Mouse (Mus musculus) CH12.LX (cell line): ENCODE data around the gene Tnfrsf12a. TPM values are rescaled to one million over a fixed set of nuclear protein-coding genes. Genes with fewer than 3 reads are reported as not detected.

Source experiments
- DNase-seq: peaks from one replicate; pipeline ENCODE4 v3.0.0-alpha.2; 2013; ENCODE audit errors: extremely low read depth
- H3K27ac ChIP-seq: 2 replicates; pipeline ENCODE4 v1.5.1; 2012; ENCODE audit warnings: low read depth, mild to moderate bottlenecking, control low read depth, moderate library complexity; ENCODE audit not compliant: insufficient read depth
- H3K27me3 ChIP-seq: replicated peaks from 2 replicates; pipeline ENCODE3; 2012; ENCODE audit warnings: inconsistent platforms
- H3K36me3 ChIP-seq, 2 experiments: replicated peaks in 1 of 2; 2 replicates each; pipeline versions ENCODE3 to v1.6.1; 2012; ENCODE audit warnings: inconsistent platforms in 1 of 2, low read length in 1 of 2, mild to moderate bottlenecking in 1 of 2, mixed read lengths in 1 of 2, moderate library complexity in 1 of 2; ENCODE audit not compliant: control insufficient read depth in 1 of 2, insufficient read depth in 1 of 2
- H3K4me1 ChIP-seq, 2 experiments: 2 replicates each; pipeline ENCODE4 v1.6.1; 2012; ENCODE audit warnings: inconsistent platforms in 1 of 2, moderate library complexity in 1 of 2; ENCODE audit not compliant: insufficient read depth in 2 of 2, control insufficient read depth in 1 of 2
- H3K4me2 ChIP-seq: 2 replicates; pipeline ENCODE4 v1.6.1; 2012; ENCODE audit warnings: low read depth, mild to moderate bottlenecking, control low read depth; ENCODE audit not compliant: poor library complexity, insufficient read depth, severe bottlenecking
- H3K4me3 ChIP-seq, 3 experiments: fragments of 150-350 bp in 1 of 3; sonication (generic) in 1 of 3; replicated peaks in 1 of 3; 2 replicates each; pipeline versions ENCODE3 to v1.5.1; 2011 to 2012; ENCODE audit warnings: low read depth in 2 of 3, low read length in 2 of 3, mild to moderate bottlenecking in 2 of 3, moderate library complexity in 2 of 3, control low read depth in 1 of 3, improper control_type of control experiment in 1 of 3, inconsistent platforms in 1 of 3, mixed read lengths in 1 of 3; ENCODE audit not compliant: poor library complexity in 1 of 3
- H3K79me2 ChIP-seq: replicated peaks from 2 replicates; pipeline ENCODE4 v1.6.1; 2012; ENCODE audit warnings: mild to moderate bottlenecking, moderate library complexity; ENCODE audit not compliant: control insufficient read depth, poor library complexity, insufficient read depth, severe bottlenecking; ENCODE audit errors: extremely low read depth
- H3K9ac ChIP-seq: 2 replicates; pipeline ENCODE4 v1.6.1; 2012; ENCODE audit warnings: low read depth, mild to moderate bottlenecking, control low read depth, moderate library complexity; ENCODE audit not compliant: insufficient read depth
- H3K9me3 ChIP-seq: replicated peaks from 2 replicates; pipeline ENCODE3; 2012; ENCODE audit warnings: low read length, inconsistent platforms, mixed read lengths
- BHLHE40 ChIP-seq: IDR thresholded peaks from 2 replicates; pipeline ENCODE4 v1.6.1; 2011; ENCODE audit warnings: mild to moderate bottlenecking, low read depth, low read length, improper control_type of control experiment
- CHD1 ChIP-seq: IDR thresholded peaks from 2 replicates; pipeline ENCODE4 v1.6.1; 2012; ENCODE audit warnings: low read depth, low read length, improper control_type of control experiment, inconsistent platforms
- CTCF ChIP-seq, 2 experiments: IDR thresholded peaks in 1 of 2; conservative IDR thresholded peaks in 1 of 2; 2 replicates each; pipeline ENCODE4 v1.5.1; 2011 to 2012; ENCODE audit warnings: low read depth in 2 of 2, low read length in 2 of 2, improper control_type of control experiment in 1 of 2, inconsistent platforms in 1 of 2, mild to moderate bottlenecking in 1 of 2, moderate library complexity in 1 of 2
- E2F4 ChIP-seq: IDR thresholded peaks from 2 replicates; pipeline ENCODE4 v1.6.1; 2011; ENCODE audit warnings: low read depth, low read length, improper control_type of control experiment; ENCODE audit not compliant: insufficient replicate concordance
- EP300 ChIP-seq: IDR thresholded peaks from 2 replicates; pipeline ENCODE4 v1.6.1; 2011; ENCODE audit warnings: low read length, improper control_type of control experiment
- ETS1 ChIP-seq: conservative IDR thresholded peaks from 2 replicates; pipeline ENCODE4 v1.6.1; 2012; ENCODE audit warnings: low read depth, mild to moderate bottlenecking, inconsistent platforms, low read length, improper control_type of control experiment, moderate library complexity
- GABPA ChIP-seq: IDR thresholded peaks from 2 replicates; pipeline ENCODE4 v1.6.1; 2012; ENCODE audit warnings: low read depth, low read length, improper control_type of control experiment, inconsistent platforms; ENCODE audit not compliant: insufficient replicate concordance
- HCFC1 ChIP-seq: IDR thresholded peaks from 2 replicates; pipeline ENCODE4 v1.6.1; 2012; ENCODE audit warnings: low read depth, mild to moderate bottlenecking, inconsistent platforms, low read length, improper control_type of control experiment
- IRF4 ChIP-seq: IDR thresholded peaks from 2 replicates; pipeline ENCODE4 v1.6.1; 2014; ENCODE audit warnings: low read depth, mild to moderate bottlenecking, inconsistent platforms, low read length, improper control_type of control experiment
- JUN ChIP-seq: IDR thresholded peaks from 2 replicates; pipeline ENCODE4 v1.6.1; 2011; ENCODE audit warnings: low read depth, mild to moderate bottlenecking, low read length, improper control_type of control experiment, moderate library complexity; ENCODE audit not compliant: insufficient read depth
- KAT2A ChIP-seq: IDR thresholded peaks from 2 replicates; pipeline ENCODE4 v1.6.1; 2012; ENCODE audit warnings: low read length, improper control_type of control experiment, inconsistent platforms; ENCODE audit not compliant: insufficient replicate concordance
- MAX ChIP-seq: IDR thresholded peaks from 2 replicates; pipeline ENCODE4 v1.6.1; 2011; ENCODE audit warnings: low read length, improper control_type of control experiment
- MAZ ChIP-seq: IDR thresholded peaks from 2 replicates; pipeline ENCODE4 v1.6.1; 2012; ENCODE audit warnings: low read depth, mild to moderate bottlenecking, inconsistent platforms, low read length, improper control_type of control experiment, moderate library complexity
- MEF2A ChIP-seq: IDR thresholded peaks from 2 replicates; pipeline ENCODE4 v1.6.1; 2014; ENCODE audit warnings: low read depth, mild to moderate bottlenecking, inconsistent platforms, low read length, improper control_type of control experiment, borderline replicate concordance
- MXI1 ChIP-seq: IDR thresholded peaks from 2 replicates; pipeline ENCODE4 v1.6.1; 2011; ENCODE audit warnings: mild to moderate bottlenecking, low read depth, low read length, improper control_type of control experiment
- MYC ChIP-seq: IDR thresholded peaks from 2 replicates; pipeline ENCODE4 v1.6.1; 2011; ENCODE audit warnings: low read depth, mild to moderate bottlenecking, improper control_type of control experiment, low read length
- NELFE ChIP-seq: IDR thresholded peaks from 2 replicates; pipeline ENCODE4 v1.6.1; 2011; ENCODE audit warnings: low read depth, low read length, improper control_type of control experiment
- NRF1 ChIP-seq: IDR thresholded peaks from 2 replicates; pipeline ENCODE4 v1.6.1; 2014; ENCODE audit warnings: low read depth, mild to moderate bottlenecking, inconsistent platforms, low read length, improper control_type of control experiment, moderate library complexity
- POLR2AphosphoS2 ChIP-seq: IDR thresholded peaks from 2 replicates; pipeline ENCODE4 v1.6.1; 2011; ENCODE audit warnings: low read depth, low read length, improper control_type of control experiment
- RAD21 ChIP-seq: IDR thresholded peaks from 2 replicates; pipeline ENCODE4 v1.6.1; 2011; ENCODE audit warnings: low read depth, mild to moderate bottlenecking, low read length, improper control_type of control experiment, moderate library complexity
- RCOR1 ChIP-seq: conservative IDR thresholded peaks from 2 replicates; pipeline ENCODE4 v1.6.1; 2012; ENCODE audit warnings: low read depth, mild to moderate bottlenecking, inconsistent platforms, low read length, improper control_type of control experiment
- SIN3A ChIP-seq: IDR thresholded peaks from 2 replicates; pipeline ENCODE4 v1.6.1; 2012; ENCODE audit warnings: low read length, improper control_type of control experiment, inconsistent platforms
- SMC3 ChIP-seq: IDR thresholded peaks from 2 replicates; pipeline ENCODE4 v1.6.1; 2011; ENCODE audit warnings: low read depth, low read length, improper control_type of control experiment
- USF1 ChIP-seq: IDR thresholded peaks from 2 replicates; pipeline ENCODE4 v1.6.1; 2014; ENCODE audit warnings: low read depth, mild to moderate bottlenecking, inconsistent platforms, low read length, improper control_type of control experiment
- ZKSCAN1 ChIP-seq: IDR thresholded peaks from 2 replicates; pipeline ENCODE4 v1.6.1; 2012; ENCODE audit warnings: low read depth, inconsistent platforms, low read length, improper control_type of control experiment, borderline replicate concordance
- ZMIZ1 ChIP-seq: IDR thresholded peaks from 2 replicates; pipeline ENCODE4 v1.6.1; 2012; ENCODE audit warnings: low read depth, mild to moderate bottlenecking, inconsistent platforms, low read length, improper control_type of control experiment
- dilution Hi-C: fragments of 300-500 bp; cut with MboI; formaldehyde crosslinking; loops from 2 replicates; pipeline ENCODE4 v1.14.3; 2020; ENCODE audit warnings: low sequenced_read_pairs; ENCODE audit not compliant: extremely low pct_unique_long_range_greater_than_20kb, extremely low pct_ligation_motif_present
- in situ Hi-C: fragments of 300-500 bp; cut with MboI; formaldehyde crosslinking; loops from 3 replicates; pipeline ENCODE4 v1.14.3; 2019; ENCODE audit warnings: low sequenced_read_pairs, low pct_ligation_motif_present, low pct_unique_long_range_greater_than_20kb, mixed read lengths
- polyA plus RNA-seq: library from polyadenylated mRNA; unstranded; fragments of >175 nt; gene quantifications from 2 replicates; pipeline ENCODE4 v1.2.1, GENCODE M21; 2012; ENCODE audit warnings: low read depth; ENCODE audit not compliant: insufficient read length
- total RNA-seq, 2 experiments: library from RNA; depleted of rRNA; stranded (reverse); fragments of 300-350 nt in 1 of 2; fragments of >200 nt in 1 of 2; gene quantifications; 2 replicates each; pipeline ENCODE4 v1.2.3; 2012 to 2014

Tnfrsf12a gene
- total and polyA plus RNA-seq, 3 experiments: 1.2 to 5.1 (median 1.5) TPM

DNA sequence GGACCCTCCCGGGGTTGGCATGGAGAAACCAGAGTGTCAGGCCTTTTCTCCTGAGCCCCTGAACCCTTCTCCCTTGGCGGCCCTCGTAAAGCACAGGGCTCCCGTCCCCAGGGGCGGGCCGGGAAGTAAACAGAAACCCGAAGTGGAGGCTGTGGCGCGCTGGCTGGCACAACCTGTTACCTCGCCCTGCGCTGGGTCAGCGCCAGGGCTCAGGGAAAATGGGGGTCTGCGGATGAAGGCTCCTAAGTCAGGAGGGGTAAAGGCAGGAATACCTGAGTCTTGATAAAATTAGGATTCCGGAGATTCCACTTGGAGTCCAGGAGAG, 16.4 kb downstream of the Tnfrsf12a start:
- Histone ChIP-seq H3K27ac (no peak overlapping the region), H3K36me3 (peaks cover 0 to 7% of the 10 kb centered on the region in 2 experiments), H3K9me3 (peaks cover 3% of the 10 kb centered on the region), H3K4me1 (peaks cover 7 to 12% of the 10 kb centered on the region in 2 experiments; a peak in 3 of 4 replicates), H3K4me2 (peak overlapping the region; percentile 29; the same call in 1 of the 2 replicates), H3K27me3 (peaks cover 70% of the 10 kb centered on the region), H3K79me2 (no peaks in the 10 kb centered on the region)
- dilution Hi-C loops: no loop called here
- no peak for DNase-seq
- TF ChIP-seq MEF2A (no peak), MAX (no peak), BHLHE40 (no peak), JUN (no peak), RAD21 (no peak), KAT2A (no peak), IRF4 (no peak), SIN3A (no peak), USF1 (no peak), ZKSCAN1 (no peak), GABPA (no peak), MYC (no peak), MAZ (no peak), RCOR1 (no peak), E2F4 (no peak), ZMIZ1 (no peak), HCFC1 (no peak), NELFE (no peak)
- TF ChIP-seq, all 38 proteins: peak for 0
- in situ Hi-C loops: loop anchor here (5.0 to 10.0 kb wide), 2 partner anchors 41 to 304 kb away; no protein-coding TSS in a partner anchor
- Histone ChIP-seq H3K4me3 (no peak overlapping the region), H3K9ac (no peak overlapping the region)

GRCm38 (mm10) chr17:23660117-23660875, 17.0 kb downstream of the Tnfrsf12a start, which contains the start of gene Bicdl2:
Gene Bicdl2, plus strand, starts transcription at chr17:23660506.
- Histone ChIP-seq H3K4me1 (peaks cover 7 to 12% of the 10 kb centered on the region in 2 experiments; a peak in 3 of 4 replicates), H3K4me2 (peak within 1 kb of the TSS; percentile 29; the same call in 1 of the 2 replicates), H3K79me2 (no peaks in the 10 kb centered on the region), H3K36me3 (peaks cover 0 to 2% of the 10 kb centered on the region in 2 experiments), H3K27ac (no peak within 1 kb of the TSS), H3K27me3 (peaks cover 75% of the 10 kb centered on the region), H3K9me3 (peaks cover 3% of the 10 kb centered on the region), H3K9ac (no peak within 1 kb of the TSS), H3K4me3 (no peak within 1 kb of the TSS)
- in situ Hi-C loops (loop anchor here (5.0 to 10.0 kb wide), 2 partner anchors 42 to 305 kb away; no protein-coding TSS in a partner anchor), dilution Hi-C loops (no loop called here)
- TF ChIP-seq CHD1: no peak
- no peak for TF ChIP-seq BHLHE40
- TF ChIP-seq ETS1: no peak
- TF ChIP-seq POLR2AphosphoS2: no peak
- peak; percentile 37 to 71; a peak in 3 of 4 replicates for TF ChIP-seq CTCF (conservative IDR thresholded peaks at IDR 0.05 in 1 of 2, IDR thresholded peaks at IDR 0.05 in 1 of 2; ENCODE audit: low read depth in 2 of 2, low read length in 2 of 2)
- TF ChIP-seq ZKSCAN1: peak; percentile 39; the same call in 1 of the 2 replicates
- TF ChIP-seq SMC3: peak; percentile 60
- TF ChIP-seq MAX: no peak
- TF ChIP-seq EP300: no peak
- TF ChIP-seq NRF1: no peak
- TF ChIP-seq MXI1: no peak
- TF ChIP-seq RAD21: peak; percentile 22
- no peak for TF ChIP-seq ZMIZ1
- no peak for DNase-seq
